Mouse (Mus musculus) skeletal muscle tissue, adult 2 months (tissue): ENCODE measurements around the gene Calr3.

ENCODE experiments used
- DNase-seq: peaks from one replicate; pipeline ENCODE4 v3.0.0-alpha.2; 2012; ENCODE audit warnings: low read depth, low spot score

Calr3 gene

DNA sequence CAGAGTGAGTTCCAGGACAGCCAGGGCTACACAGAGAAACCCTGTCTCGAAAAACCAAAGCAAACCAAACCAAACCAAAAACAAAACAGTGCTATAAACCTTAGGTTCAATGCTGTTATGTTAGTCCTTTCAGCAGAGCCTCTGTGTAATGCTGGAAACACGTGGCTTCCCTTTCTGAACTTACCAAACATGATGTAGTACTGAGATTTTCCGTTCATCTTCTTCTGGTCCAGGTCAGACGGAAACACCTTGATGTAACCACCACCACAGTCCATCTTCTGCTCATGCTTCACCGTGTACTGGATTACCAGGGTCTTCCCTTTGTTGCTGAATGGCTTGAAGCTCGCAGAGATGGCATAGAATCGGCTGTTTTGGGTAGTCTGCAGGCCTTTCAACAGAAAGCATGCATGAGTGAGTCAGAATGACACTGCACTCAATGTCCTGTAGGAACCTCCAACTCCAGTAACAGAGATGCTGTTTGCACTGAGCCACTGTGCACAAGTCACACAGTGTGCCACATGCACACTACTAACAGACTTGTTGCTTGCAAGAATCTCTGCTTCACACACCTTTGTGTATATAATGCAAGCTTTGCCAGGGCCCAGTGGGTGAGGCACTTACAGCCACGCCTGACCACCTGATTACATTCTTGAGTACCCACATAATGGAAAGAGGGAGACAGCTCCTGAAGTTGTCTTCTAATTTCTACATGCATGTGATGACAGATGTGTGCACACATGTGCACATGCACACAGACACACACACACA is 5.2 kb downstream of the Calr3 start:
- DNase-seq = no peak

DNA sequence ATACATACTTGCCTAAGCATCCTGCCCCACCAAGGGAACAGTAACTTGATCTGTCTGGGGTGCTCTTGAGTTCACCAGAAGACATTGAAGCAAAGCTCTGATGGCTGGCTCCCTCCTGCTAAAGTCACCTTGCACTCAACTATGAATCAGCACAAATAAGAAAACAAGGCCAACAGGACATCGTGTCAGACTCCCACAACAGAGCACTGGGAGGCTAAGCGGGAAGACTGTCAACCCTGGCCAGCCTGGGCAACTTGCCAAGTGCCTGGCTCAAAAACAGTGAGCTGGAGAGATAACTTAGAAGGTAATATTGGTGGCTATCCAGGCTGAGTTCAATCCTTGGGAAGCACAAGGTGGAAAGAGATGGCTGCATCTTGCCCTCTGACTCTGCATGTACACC is 8.7 kb downstream of the Calr3 start:
- DNase-seq = peak; percentile 26

DNA sequence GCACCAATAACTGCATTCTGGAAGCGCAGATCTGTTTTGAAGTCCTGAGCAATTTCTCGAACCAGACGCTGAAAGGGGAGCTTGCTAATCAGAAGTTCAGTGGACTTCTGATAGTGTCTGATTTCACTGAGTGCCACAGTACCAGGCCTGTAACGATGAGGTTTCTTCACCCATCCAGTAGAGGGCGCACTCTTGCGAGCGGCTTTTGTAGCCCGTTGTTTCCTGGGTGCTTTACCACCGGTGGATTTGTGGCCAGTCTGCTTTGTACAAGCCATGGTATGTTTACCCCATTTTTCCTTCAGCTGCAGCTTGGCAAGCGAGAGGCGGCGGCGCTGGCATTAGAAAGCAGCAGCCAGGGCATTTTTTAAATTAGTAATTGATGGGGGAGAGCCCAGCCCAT is 14.0 kb downstream of the Calr3 start:
- DNase-seq = no peak

DNA sequence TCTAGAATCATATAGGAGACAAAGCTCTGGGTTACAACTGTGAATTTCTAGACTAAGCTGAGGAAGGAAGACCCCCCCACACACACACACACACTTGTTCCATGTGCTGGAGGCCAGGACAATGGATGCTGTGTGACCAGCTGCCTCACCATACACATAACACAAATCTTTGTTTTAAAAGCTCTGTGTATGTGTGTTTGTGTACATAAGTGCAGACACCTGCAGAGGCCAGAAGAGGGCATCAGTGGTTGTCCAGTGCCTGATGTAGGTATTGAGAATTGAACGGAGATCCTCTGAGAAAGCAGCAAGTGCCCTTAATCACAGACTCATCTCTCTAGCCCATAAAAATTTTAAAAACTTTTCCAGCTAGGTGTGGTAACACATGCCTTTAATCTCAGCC is 20.7 kb downstream of the Calr3 start:
- DNase-seq = no peak

DNA sequence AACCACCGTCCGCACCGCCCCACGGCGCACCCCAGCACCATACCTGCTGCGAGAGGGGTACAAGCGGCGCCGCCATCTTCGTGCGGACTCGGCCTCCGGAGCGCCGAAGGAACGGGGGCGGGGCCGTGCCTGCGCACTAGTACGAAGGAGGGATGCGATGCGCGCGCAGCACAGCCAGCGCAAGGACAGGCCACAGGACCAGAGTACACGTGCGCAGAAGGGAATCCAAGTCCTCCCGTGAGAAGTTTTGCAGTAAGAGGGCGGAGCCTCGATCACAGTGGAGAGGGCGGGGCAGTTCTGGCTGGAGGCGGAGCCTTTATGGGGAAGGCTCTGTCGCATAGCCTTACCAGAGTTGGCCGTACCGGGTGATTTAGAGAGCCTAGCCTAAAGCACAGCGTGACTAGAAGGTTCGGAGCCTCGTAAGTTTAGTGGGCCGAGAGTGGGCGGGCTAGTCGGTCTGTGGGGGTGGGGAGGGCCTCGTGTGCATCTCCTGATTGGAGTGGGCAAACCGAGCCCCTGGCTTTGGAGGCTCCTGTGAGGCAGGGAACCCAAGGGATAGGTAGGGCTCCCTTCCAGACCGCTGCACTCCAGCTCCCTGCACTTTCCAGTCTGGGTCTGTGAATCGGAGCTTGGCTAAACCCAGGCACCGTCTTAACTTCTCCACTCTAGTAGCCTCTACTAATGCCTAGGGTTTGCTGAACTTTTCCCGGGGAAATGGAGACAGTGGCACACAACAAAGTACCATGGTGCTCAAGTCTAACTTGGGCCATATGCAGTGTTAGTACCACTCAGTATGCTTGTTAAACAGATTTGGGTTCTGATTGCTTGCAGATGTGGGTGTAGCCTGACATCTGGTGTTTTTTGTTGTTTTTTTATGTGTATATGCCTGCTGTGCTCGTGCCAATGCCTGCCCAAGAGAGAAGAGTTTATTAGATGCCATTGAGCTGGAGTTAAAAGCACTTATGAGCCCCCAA is 22.0 kb downstream of the Calr3 start, which contains the start of gene Eps15l1:
Gene Eps15l1, minus strand, starts transcription at position 99 of the 974 bp plus-strand sequence.
- peak; percentile 99 for DNase-seq

DNA sequence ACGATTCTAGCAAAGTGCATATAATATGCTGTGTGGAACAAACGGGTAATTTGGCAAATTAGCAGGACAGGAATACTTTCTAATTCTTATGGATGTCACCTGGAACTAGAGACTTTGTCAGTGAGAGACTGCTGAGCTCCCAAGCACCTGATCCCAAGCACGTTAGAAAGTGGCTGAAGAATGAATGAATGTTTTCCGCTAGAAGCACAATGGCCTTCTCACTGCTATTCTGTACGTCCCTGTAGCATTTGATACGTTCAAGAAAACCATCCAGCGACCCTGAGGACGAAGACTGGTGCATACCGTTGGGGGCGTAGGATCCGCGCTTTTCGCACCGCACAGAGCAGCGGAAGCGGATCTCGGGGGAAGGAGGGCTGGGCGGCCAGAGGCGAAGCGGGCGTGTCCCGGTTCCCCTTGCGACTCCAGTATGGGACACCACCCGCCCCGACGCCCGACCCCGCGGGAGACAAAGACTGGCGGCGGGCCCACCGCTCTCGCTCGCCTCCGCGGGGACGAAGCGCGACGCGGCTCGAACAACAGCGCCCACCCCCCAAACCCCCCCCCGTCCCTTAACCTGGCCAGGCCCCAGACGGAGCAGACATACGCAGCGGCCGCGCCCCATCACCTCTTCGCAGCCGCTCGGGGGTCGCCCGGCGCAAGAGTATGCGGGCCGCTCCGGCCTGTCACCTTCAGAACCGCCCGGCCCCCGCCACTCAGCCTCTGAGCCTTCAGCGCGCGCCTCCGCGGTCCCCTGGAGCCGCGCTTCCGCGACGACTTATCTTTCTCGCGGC is 22.9 kb downstream of the Calr3 start:
- DNase-seq = no peak

DNA sequence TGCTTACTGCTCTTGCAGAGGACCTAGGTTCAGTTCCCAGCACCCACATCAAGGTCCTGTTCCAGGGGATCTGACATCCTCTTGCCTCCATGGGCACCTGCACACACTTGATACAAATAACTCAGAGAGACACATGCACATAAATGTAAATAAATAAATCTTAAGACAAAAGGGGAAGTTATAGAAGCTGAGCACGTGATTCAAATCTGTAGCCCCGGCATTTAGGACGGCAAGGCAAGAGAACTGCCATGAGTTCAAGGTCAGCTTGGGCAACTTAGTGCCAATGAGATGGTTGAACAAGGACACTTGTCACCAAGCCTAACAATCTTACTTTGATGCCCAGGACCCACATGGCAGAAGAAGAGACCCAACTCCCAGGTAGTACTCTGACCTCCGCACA is 25.6 kb downstream of the Calr3 start:
- no peak for DNase-seq

DNA sequence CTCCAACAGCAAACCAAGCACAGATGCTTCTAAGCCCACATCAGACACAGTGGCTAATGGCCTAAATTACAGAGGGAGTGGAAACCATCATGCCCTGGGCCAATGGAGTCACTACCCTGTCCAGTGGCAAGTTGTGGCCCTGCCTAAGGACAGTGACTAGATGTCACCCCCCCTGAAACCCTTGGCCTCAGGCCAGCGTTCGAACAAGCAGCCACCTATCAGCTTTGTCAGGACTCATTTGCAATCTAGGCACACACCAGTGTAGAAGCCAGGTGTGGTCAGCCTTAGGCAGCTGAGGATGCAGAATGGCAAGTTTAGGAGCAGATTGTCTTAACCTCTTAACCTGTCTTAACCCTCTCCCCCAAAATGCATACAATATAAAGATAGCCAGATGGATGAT is 28.4 kb downstream of the Calr3 start:
- DNase-seq = no peak

DNA sequence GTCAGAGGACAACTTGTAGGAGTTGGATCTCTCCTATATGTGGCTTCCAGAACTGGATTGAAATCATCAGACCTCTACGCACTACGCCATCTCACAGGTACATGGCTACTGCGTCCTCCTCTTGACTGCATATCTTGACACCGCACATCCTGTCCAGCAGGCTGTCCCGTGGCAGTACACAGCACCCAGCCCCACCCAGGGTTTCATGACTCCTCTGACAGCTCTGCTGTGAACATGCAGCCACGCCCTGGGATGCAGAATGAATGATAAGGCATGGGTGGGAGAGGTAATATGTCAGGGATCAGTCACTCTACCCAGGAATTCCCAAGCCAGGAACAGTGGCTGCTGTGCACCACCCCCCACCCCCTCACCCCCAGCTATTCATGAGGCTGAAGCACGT is 29.8 kb downstream of the Calr3 start:
- DNase-seq = no peak

DNA sequence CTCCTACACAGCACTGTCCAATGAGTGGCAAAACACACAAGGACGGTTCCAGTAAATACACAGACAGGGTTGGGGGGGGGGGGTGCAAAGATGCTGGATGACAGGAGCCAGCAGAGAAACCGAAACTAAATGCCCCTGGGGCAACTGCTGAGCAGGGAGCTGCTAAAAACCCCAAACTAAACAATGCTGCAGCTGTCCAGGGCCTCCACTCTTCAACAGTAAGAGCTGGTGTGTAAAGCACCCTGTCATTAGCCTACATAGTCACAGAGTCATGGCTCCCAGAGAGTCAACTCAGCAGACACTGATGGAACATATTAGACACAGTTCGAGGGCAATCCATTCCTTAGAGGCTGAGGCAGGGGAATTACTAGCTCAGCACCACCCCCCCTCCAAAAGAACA is 34.2 kb downstream of the Calr3 start:
- DNase-seq = no peak

DNA sequence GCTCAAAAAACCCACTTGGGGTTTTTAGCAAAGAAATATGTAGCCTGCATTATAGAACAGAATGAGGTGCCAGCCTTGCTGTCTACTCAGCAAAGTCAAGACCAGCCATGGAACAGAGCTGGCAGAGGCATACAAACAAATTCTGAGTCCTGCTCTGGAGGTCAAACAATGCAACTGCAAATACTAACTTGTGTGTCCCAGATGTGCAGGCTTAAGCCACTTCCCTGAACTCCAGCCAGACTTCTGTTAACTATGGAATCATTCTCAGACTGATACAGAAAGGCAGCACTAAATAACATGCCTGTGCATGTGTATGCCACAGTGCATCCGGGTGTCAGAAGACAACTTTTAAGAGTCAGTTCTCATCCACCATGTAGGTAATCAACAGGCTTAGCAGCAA is 35.8 kb downstream of the Calr3 start:
- DNase-seq = no peak

DNA sequence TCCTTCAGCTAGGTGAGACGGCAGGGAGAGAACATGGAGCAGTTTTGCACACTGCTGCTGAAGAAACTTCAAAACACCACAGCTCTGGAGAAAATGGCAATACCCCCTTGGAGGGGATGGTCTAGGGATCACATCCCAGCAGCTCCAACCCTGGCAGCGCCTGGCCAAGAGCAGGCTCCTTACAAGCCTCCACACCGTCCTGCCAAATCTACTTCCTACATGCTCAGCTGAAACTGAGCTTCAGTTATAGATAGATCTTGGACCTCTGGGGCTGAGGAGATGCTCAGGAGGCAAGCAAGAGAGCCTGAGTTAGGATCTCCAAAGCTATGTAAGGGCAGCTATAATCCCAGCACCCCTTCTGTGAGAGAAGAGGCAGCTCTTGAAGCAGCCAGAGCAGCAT is 40.7 kb downstream of the Calr3 start:
- peak; percentile 61 for DNase-seq

DNA sequence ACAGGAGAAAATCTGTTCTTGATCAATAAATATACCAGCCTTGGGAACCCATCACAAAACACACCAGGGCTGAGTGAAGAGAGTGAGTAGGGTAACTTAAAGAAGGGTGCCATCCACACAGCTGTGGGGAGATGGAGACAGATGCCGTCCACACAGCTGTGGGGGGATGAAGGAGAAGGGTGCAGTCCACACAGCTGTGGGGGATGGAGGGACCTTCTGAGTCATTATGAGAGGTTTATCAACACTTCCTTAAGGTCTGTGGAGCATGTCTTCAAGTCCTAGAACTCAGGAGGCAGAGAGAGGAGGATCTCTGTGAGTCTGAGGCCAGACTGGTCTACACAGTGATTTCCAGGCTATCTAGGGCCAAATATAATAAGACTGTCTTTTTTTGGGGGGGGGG is 42.3 kb downstream of the Calr3 start:
- no peak for DNase-seq

DNA sequence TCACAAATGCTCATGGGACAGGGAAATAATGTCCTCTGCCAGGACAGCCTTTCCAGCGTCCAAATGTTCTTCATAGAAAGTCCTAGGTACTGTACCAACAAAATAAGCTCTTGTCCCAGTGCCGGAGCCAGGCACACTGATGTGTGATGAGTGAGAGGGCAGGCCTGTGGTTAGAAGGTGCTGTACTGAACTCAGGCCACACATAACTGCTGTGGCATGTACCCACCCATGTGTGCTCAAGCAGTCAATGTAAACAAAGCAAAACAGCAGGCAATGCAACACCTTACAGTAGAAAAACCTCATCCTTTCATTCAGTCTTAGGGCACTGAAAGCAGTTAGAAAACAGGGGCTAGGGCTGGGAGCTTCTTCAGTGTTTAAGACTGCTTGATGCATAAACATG is 57.9 kb downstream of the Calr3 start:
- DNase-seq = no peak

DNA sequence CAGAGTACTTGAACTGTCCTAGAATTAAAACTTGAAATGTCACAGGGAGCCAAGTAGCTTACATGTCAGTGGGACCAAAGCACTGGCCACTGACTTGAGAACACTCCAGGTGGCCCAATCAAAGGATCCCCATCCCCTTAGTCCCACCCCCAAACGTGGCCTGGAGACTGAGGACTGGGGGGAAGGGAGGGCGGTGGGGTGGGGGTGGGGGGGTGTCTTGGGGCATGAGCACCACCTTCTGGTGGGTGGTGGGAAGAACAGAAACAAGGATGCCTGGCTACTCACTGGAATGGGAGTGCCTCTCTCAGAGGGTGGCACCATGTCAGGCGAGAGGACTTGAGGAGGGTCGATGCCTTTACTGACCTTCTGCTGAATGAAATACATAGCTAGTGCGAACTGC is 61.3 kb downstream of the Calr3 start:
- DNase-seq = no peak

DNA sequence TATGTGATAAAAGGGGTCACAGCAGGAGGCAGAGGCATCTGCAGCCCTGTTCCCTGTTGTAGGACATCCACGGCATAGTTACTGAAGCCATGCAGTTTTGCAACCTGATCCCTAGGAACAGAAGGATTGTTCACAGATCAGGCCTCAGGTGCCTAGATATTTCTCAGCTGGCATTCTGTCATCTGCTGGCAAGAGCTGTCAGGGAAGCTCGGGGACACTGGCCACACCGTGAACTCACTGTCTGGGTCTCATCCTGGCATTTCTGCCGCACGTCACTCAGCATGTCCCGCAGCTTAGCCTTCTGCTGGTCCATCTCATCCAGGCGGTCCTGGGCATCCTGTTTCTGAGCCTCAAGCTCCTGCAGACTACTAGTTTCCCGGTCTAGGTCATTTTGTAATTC is 63.0 kb downstream of the Calr3 start:
- no peak for DNase-seq

DNA sequence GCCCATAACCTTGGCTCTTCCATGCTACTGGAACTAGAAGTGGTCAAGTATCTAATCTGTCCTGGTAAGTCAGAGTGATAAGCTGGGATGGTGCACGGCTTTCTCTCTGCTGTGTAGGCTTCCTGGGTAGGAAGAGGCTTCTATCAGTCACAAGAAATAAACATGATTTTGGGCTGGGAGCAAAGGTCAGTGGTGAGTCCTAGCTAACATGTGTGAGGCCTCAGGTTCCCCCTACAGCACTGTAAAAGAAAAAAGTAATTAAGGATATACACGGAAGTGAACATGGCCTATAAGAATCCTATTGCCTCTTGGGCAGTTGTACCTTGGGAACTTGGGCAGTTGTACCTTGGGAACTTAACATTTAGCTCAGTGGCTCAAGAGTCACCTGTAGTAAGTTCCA is 66.8 kb downstream of the Calr3 start:
- DNase-seq = no peak

DNA sequence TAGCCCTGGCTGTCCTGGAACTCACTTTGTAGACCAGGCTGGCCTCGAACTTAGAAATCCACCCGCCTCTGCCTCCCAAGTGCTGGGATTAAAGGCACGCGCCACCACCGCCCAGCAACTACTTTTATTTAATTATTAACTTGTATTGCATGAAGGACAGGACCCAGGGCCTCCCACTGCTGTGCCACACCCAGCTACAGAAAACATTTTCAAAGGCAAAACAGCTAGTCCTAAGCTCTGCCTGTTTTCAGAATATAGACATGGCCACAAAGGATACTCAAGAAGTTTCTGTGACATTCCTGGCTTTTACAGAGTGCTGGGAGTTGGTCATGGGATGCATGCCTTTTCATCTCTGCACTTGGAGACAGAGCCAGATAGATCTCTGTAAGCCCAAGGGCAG is 67.4 kb downstream of the Calr3 start:
- DNase-seq = no peak

DNA sequence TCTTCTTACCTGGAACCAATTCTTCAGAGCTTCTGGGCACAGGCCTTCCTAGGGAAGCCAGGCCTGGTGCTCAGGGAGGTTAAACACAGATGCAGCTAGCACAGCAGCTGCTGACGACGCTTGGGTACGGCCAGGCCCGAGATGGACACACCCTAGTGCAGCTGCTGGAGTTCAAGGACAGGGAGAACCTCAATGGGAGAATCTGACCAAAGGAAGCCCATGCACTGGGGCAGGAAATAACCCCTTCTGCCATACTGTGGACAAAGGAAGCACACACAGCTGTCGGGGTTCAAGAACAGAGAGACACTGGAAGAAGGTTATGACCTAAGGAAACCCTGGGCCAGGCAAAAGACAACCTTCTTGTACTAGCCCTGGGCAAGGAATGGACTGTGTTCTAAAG is 68.5 kb downstream of the Calr3 start:
- no peak for DNase-seq
